Mouse (Mus musculus) forebrain, embryonic 15.5 days (tissue): ENCODE measurements around the gene Pitpnm2. TPM values are rescaled to one million over a fixed set of nuclear protein-coding genes. Genes with fewer than 3 reads are reported as not detected.

Source experiments
- ATAC-seq: fragments of 200-750 bp; cut with Nextera tagmentation; replicated peaks from 2 replicates; pipeline ENCODE4 v1.8.0; 2017; ENCODE audit warnings: mild to moderate bottlenecking, moderate TSS enrichment, moderate library complexity
- H3K27ac ChIP-seq: fragments of 300-500 bp; sonication (generic); replicated peaks from 2 replicates; pipeline ENCODE4 v1.5.1; 2015; ENCODE audit warnings: mild to moderate bottlenecking, inconsistent platforms
- H3K27me3 ChIP-seq: fragments of 300-500 bp; sonication (generic); 2 replicates; pipeline ENCODE4 v1.6.1; 2015; ENCODE audit warnings: inconsistent platforms
- H3K36me3 ChIP-seq: fragments of 300-500 bp; sonication (generic); 2 replicates; pipeline ENCODE4 v1.6.1; 2015; ENCODE audit warnings: mild to moderate bottlenecking, inconsistent platforms
- H3K4me1 ChIP-seq: fragments of 300-500 bp; sonication (generic); 2 replicates; pipeline ENCODE4 v1.6.1; 2015; ENCODE audit warnings: inconsistent platforms
- H3K4me2 ChIP-seq: fragments of 300-500 bp; sonication (generic); replicated peaks from 2 replicates; pipeline ENCODE4 v1.6.1; 2015; ENCODE audit warnings: mild to moderate bottlenecking, inconsistent platforms
- H3K4me3 ChIP-seq: fragments of 300-500 bp; sonication (generic); 2 replicates; pipeline ENCODE4 v1.5.1; 2015; ENCODE audit warnings: mild to moderate bottlenecking, inconsistent platforms
- H3K9ac ChIP-seq: fragments of 300-500 bp; sonication (generic); replicated peaks from 2 replicates; pipeline ENCODE4 v1.6.1; 2015; ENCODE audit warnings: mild to moderate bottlenecking, inconsistent platforms
- H3K9me3 ChIP-seq: fragments of 300-500 bp; sonication (generic); 2 replicates; pipeline ENCODE4 v1.6.1; 2016; ENCODE audit warnings: inconsistent platforms
- WGBS: fragments of 180-500 bp; shearing (Covaris S2); methylation state at CpG from one replicate; pipeline ENCODE4 v1.1.7; 2015; ENCODE audit warnings: mixed read lengths; 5-methylcytosine and 5-hydroxymethylcytosine counted together
- polyA plus RNA-seq: library from polyadenylated mRNA; unstranded; fragments of >200 nt; fragmentation: Nextera tagmentation; extraction: Ambion mirVana; gene quantifications from 2 replicates; pipeline ENCODE4 v1.2.1, GENCODE M21; 2015

Pitpnm2 gene
- polyA plus RNA-seq, 1 experiment from 2014 or later: 10.9 TPM

DNA sequence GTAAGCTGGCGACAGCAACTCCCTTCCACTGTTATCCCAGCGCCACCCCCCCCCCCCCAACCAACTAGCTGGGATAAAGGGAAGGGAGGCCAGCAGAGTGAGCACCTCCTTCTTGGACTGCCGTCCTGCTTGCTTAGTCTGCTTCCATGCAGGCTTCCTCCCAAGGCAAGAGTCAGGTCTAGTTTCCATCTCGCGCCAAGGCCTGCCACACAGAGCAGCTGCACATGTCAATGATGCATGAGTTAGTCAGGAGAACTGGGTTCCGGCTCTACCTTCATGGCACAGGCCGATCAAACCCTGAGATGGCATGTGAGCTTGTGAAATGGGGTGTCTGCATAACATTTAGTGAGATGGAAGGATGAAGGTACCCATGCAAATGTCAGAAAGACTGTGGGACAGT is 66.9 kb downstream of the Pitpnm2 start:
- Histone ChIP-seq H3K9ac (no peak overlapping the region), H3K4me2 (0 out of 2 replicates have a peak overlapping the region, but pooled peaks have one; percentile 1), H3K4me3 (no peak overlapping the region), H3K27me3 (no peaks in the 10 kb centered on the region), H3K9me3 (no peaks in the 10 kb centered on the region), H3K4me1 (peaks cover 60% of the 10 kb centered on the region), H3K27ac (no peak overlapping the region), H3K36me3 (no peaks in the 10 kb centered on the region)
- ATAC-seq: no peak
- WGBS: 79% methylated on average over 7 of the region's 7 CpGs

DNA sequence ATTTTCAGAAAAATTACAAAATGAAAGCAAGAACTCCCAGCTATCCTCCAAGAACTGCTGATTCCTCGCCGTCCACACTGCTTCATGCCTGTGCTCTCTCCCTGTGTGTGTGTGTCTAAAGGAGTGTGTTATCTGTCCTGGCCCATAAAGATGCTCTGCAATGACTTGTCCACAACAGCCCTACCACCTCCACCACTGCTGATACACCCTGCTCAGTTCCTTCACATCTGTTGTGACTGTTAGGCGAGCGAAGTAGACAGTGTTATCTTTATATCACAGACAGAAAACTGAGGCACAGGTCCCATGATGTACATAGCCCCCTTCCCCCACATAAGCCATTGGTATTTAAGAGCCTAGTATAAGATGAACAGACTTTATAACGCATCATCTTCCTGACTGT is 67.5 kb downstream of the Pitpnm2 start:
- ATAC-seq: no peak

DNA sequence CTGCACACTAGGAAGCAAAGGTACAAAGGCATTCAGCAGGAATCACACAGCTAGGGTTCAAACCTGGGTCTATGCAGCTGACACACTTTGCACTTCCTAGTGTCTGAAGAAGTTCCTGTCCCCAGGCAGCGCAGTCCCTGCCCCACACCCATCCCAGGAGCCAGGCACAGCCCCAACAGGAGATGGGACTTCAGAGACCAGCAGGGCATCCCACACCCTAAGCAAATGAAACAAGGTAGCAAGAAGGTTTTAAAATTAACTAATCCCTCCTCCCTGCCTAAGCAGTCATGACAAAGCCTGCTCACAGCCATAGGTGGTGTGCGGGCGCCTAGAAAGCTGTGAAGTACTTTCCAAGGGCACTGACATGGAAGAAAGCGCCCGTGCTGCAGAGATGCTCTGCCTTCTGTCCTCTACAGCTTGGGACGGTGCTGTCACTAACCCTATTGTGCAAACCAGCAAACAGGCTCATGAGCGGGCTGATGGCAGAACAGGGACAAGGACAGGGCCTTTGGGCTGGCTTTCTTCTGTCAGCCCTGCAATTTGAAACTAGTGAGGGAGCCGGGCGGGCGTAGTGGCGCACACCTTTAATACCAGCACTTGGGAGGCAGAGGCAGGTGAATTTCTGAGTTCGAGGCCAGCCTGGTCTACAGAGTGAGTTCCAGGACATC is 68.9 kb downstream of the Pitpnm2 start:
- 73% methylated on average over 12 of the region's 12 CpGs for WGBS
- H3K27me3 ChIP-seq: no peaks in the 10 kb centered on the region
- ATAC-seq: no peak
- H3K4me1 ChIP-seq: peaks cover 55% of the 10 kb centered on the region
- H3K36me3 ChIP-seq: no peaks in the 10 kb centered on the region
- H3K4me3 ChIP-seq: no peak overlapping the region
- no peak overlapping the region for H3K9ac ChIP-seq
- H3K27ac ChIP-seq: no peak overlapping the region
- H3K9me3 ChIP-seq: no peaks in the 10 kb centered on the region
- H3K4me2 ChIP-seq: no peak overlapping the region

More for the DNA sequence above, 67.5 kb downstream of the Pitpnm2 start:
- H3K4me2 ChIP-seq: no peak overlapping the region
- H3K4me3 ChIP-seq: no peak overlapping the region
- 96% methylated on average over 5 of the region's 5 CpGs for WGBS
- no peaks in the 10 kb centered on the region for H3K27me3 ChIP-seq
- no peaks in the 10 kb centered on the region for H3K9me3 ChIP-seq
- no peaks in the 10 kb centered on the region for H3K36me3 ChIP-seq
- H3K9ac ChIP-seq: no peak overlapping the region
- peaks cover 58% of the 10 kb centered on the region for H3K4me1 ChIP-seq
- H3K27ac ChIP-seq: no peak overlapping the region

DNA sequence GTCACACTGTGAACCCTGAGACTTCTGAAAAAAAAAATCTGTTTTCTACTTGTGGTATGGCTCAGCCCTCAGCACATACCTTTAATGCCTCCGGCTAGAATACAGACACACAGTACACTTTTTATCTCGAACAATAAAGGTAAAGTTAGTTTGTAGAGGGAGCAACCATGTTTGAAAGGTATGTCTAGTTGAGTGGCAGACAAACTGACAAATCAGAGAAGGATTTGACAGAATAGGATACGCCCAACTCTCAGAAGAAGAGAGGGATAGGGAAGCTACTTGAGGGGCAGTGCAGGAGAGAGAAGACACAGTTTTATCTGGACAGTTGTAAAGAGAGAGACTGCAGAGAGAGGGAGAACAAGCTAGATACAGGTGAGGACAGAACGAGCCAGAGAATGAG is 70.1 kb downstream of the Pitpnm2 start:
- no peak for ATAC-seq
- H3K4me1 ChIP-seq: peaks cover 48% of the 10 kb centered on the region

DNA sequence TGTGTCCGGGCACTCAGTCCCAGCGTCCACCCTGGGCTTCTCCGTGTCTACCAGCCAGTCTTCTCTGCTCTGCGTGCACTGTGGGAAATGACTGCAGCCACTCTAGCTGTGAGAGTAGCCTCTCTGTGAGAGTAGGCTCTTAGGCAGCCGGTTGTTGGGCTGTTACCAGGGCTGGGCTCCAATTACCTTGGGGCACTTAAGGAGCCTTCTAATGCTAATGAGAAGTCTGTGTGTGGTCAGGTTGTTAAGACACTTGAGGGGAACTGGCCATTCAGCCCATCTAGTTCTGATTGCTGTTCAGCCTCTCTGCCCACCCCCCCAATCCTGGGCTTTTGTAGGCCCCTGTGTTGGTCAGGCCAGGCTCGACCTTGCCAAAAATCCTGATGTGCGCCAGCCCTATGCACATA is 72.8 kb downstream of the Pitpnm2 start:
- WGBS: 4% methylated on average over 7 of the region's 7 CpGs
- ATAC-seq: peak; percentile 90
- H3K27ac ChIP-seq: peak overlapping the region; percentile 58
- no peaks in the 10 kb centered on the region for H3K27me3 ChIP-seq
- no peak overlapping the region for H3K9ac ChIP-seq
- no peak overlapping the region for H3K4me2 ChIP-seq
- H3K9me3 ChIP-seq: no peaks in the 10 kb centered on the region
- H3K4me3 ChIP-seq: no peak overlapping the region
- H3K4me1 ChIP-seq: peaks cover 46% of the 10 kb centered on the region
- H3K36me3 ChIP-seq: no peaks in the 10 kb centered on the region

More for the DNA sequence above, 70.1 kb downstream of the Pitpnm2 start:
- Histone ChIP-seq H3K4me2 (no peak overlapping the region), H3K4me3 (no peak overlapping the region), H3K36me3 (no peaks in the 10 kb centered on the region), H3K27ac (no peak overlapping the region), H3K9ac (no peak overlapping the region), H3K9me3 (no peaks in the 10 kb centered on the region), H3K27me3 (no peaks in the 10 kb centered on the region)
- 89% methylated on average over 4 of the region's 4 CpGs for WGBS

DNA sequence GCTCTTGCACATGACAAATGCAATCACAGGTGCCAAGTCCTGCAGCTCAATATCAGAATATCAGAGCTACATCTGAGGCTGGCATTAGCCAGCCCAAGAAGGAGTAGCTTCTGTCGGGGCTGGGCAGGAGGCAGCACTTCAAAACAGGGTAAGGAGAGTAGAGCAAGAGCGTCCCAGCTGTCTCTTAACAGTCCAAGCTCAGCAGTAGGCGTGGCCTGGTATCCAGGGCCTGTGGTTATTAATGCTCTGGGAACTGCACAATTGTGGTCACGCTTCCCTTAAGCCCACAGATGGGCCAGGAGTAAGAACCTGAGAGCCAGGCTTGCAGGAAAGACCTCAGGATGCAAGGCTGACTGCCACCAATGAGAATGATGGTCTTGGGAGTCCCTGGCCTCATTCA is 74.4 kb downstream of the Pitpnm2 start:
- Histone ChIP-seq H3K9me3 (no peaks in the 10 kb centered on the region), H3K4me2 (no peak overlapping the region), H3K27me3 (no peaks in the 10 kb centered on the region), H3K9ac (no peak overlapping the region), H3K27ac (peak overlapping the region; percentile 28), H3K4me3 (no peak overlapping the region), H3K36me3 (no peaks in the 10 kb centered on the region), H3K4me1 (peaks cover 46% of the 10 kb centered on the region)
- ATAC-seq: no peak
- 42% methylated on average over 4 of the region's 4 CpGs for WGBS

DNA sequence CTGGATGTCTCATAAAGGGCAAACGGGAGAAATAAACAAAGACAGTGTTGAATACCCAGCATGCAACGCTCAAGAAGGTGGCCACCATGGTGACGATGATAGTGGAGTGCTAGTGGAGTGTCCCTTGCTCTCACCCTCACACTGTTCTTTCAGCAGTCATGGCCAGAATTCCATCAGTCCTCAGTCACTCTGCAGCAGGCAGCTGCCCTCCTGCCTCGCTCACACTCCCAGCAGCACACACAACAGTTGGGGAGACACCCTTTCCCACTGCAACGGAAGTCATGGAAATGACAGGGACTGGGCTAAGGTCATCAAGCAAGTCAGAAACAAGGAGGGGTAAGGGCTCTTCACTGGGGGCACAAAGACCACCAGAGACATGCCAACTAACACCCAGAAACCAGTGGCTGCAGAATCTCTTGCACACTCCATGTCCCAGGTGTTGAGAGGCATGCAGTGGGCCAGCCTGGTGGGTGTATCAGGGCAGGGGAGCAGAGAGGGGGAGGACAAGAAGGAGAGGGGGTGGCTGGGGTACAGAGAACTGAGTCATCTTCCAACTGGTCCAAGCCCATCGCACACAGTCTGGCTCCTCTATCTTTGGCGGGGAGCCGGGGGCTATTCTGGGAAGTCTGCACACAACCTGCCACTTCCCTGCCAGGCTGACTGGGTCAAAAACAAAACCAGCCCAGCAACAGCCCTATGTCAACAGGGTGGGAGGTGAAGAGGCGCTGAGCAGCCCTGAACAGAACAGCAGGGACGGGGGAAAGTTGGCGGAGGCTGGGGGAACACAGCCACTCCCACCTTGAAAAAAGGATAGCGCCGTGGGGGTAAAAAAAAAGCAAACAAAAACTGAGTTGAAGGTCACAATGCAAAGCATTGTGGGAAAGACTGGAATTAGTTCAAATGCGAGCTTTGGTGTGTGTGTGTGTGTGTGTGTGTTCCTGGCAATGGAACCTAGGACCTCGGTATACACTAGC is 76.3 kb downstream of the Pitpnm2 start:
- Histone ChIP-seq H3K27me3 (no peaks in the 10 kb centered on the region), H3K27ac (0 out of 2 replicates have a peak overlapping the region, but pooled peaks have one; percentile 15), H3K4me3 (no peak overlapping the region), H3K4me1 (peaks cover 60% of the 10 kb centered on the region), H3K9me3 (no peaks in the 10 kb centered on the region), H3K36me3 (no peaks in the 10 kb centered on the region), H3K4me2 (no peak overlapping the region), H3K9ac (no peak overlapping the region)
- WGBS: 54% methylated on average over 15 of the region's 15 CpGs
- 0 out of 2 replicates have a peak, but pooled peaks have one; percentile 14 for ATAC-seq

DNA sequence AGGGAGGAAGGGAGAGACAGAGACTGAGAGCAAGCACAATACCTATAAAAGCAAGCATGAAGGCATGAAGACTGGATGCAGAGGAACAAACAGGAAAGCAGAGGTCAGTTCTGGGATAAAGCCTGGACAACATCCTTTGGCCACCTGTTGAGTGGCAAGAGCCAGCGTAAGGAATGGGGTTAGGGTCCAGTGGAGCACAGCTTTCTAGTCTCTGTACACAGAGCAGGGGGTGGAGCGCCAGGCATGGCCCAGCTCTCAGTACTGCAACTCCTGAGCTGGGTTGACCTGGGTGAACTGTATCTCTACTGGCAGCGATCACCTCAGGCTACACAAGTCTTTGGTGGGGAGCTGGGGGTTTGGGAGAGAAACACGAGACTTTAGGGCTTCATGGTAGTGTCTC is 77.3 kb downstream of the Pitpnm2 start:
- no peak overlapping the region for H3K27ac ChIP-seq
- no peaks in the 10 kb centered on the region for H3K27me3 ChIP-seq
- H3K4me3 ChIP-seq: no peak overlapping the region
- WGBS: 89% methylated on average over 4 of the region's 4 CpGs
- no peaks in the 10 kb centered on the region for H3K36me3 ChIP-seq
- no peak for ATAC-seq
- H3K9ac ChIP-seq: no peak overlapping the region
- peaks cover 60% of the 10 kb centered on the region for H3K4me1 ChIP-seq
- H3K9me3 ChIP-seq: no peaks in the 10 kb centered on the region
- no peak overlapping the region for H3K4me2 ChIP-seq

DNA sequence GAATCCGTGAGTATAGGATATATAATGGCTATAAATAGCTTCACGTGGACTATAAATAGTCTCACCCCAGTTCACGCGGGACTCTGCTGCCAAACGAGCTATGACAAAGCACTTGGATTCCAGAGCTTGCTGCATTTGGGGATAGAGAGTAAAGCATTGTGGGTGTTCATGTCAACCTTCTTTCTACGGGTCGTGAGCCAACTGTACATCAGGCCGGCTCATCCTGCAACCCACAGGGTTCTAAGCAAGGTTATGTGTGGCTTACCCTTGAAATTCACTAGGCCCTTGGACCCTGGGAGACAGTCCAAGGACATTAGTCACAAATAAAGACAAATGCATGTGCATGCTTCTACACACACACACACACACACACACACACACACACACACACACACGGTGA is 77.8 kb downstream of the Pitpnm2 start:
- 60% methylated on average over 9 of the region's 9 CpGs for WGBS
- H3K36me3 ChIP-seq: no peaks in the 10 kb centered on the region
- no peaks in the 10 kb centered on the region for H3K9me3 ChIP-seq
- peaks cover 60% of the 10 kb centered on the region for H3K4me1 ChIP-seq
- H3K27me3 ChIP-seq: no peaks in the 10 kb centered on the region
- no peak overlapping the region for H3K4me2 ChIP-seq
- H3K27ac ChIP-seq: no peak overlapping the region
- H3K4me3 ChIP-seq: no peak overlapping the region
- no peak for ATAC-seq
- no peak overlapping the region for H3K9ac ChIP-seq

DNA sequence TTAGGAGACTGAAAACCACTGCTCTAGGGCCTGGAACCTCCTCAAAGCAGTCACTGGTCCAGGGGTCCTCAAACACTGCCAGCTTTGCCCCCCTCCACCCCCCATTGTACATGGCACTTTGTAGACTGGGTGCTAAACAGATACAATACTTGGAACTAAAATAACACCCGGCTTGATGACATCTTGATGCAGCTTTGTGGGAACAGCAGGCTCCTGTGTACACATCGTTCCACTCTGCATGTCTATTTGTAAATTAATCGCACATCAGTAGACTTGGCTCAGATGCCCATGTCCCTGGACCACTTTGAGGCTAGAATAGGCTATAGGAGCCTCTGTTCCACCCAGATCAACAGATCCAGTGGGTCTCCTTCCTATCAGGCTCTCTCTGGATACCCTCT is 80.3 kb downstream of the Pitpnm2 start:
- ATAC-seq: peak; percentile 15; the same call in 1 of the 2 replicates
- no peak overlapping the region for H3K4me2 ChIP-seq
- peak overlapping the region; percentile 31 for H3K27ac ChIP-seq
- H3K9ac ChIP-seq: no peak overlapping the region
- H3K36me3 ChIP-seq: no peaks in the 10 kb centered on the region
- H3K4me3 ChIP-seq: no peak overlapping the region
- H3K4me1 ChIP-seq: peaks cover 71% of the 10 kb centered on the region
- 31% methylated on average over 3 of the region's 3 CpGs for WGBS
- no peaks in the 10 kb centered on the region for H3K9me3 ChIP-seq
- no peaks in the 10 kb centered on the region for H3K27me3 ChIP-seq

DNA sequence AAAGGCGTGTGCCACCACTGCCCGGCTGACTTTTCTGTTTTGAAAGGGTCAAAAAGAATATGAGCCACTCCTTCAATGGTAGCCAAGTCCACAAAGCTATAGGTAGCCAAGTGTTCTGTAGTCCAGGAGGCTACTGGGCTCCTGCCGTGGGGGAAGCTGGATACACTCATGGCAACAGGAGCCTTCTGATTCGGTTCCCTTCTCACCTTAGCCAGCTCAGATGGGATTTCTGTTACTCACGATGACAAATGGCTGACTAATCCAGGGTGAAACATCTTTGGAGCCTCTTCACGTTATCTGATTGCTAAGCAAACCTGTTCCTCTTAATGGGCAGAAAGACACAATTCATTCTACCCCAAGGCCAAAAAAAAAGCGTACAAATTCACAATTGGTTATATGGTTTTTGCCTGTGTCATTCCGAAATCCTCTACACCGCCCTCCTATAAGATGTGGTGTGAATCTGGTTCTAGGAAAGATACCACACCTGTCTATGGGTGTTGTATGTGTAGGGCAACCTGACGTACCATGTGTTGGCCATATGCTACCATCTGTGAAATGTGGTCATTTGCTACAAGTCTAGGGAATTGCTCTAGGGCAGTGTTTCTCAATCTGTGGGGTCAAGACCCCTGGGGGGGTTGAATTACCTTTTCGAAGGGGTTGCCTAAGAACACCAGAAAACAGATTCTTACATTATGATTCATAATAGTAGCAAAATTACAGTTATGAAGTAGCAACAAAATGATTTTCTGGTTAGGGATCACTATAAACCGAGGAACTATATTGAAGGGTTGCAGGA is 80.9 kb downstream of the Pitpnm2 start:
- no peaks in the 10 kb centered on the region for H3K27me3 ChIP-seq
- H3K4me3 ChIP-seq: no peak overlapping the region
- peaks cover 70% of the 10 kb centered on the region for H3K4me1 ChIP-seq
- no peaks in the 10 kb centered on the region for H3K9me3 ChIP-seq
- ATAC-seq: no peak
- H3K27ac ChIP-seq: peak overlapping the region; percentile 31
- WGBS: 86% methylated on average over 12 of the region's 12 CpGs
- no peaks in the 10 kb centered on the region for H3K36me3 ChIP-seq
- H3K9ac ChIP-seq: no peak overlapping the region
- no peak overlapping the region for H3K4me2 ChIP-seq

DNA sequence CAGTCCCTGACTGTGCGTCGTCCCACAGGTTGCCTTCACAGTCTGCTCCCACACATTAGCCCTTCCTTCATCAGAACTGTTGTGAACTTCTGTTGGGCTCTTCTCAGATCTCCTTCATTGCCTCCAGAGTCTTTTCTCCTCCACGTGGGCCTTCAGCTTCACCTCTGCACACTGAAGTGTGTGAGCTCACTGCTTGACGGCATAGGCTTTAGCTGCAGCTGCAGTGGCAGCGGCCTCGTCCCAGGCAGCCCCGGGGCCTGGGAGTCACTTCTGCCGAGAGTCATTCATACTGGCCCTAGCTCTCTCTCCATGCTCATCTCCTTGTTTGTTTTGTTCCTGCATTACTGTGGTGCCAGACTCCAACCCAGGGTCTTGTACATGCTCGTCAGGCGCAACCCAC is 81.9 kb downstream of the Pitpnm2 start:
- no peaks in the 10 kb centered on the region for H3K36me3 ChIP-seq
- no peak overlapping the region for H3K27ac ChIP-seq
- no peaks in the 10 kb centered on the region for H3K27me3 ChIP-seq
- no peak overlapping the region for H3K4me2 ChIP-seq
- H3K9me3 ChIP-seq: no peaks in the 10 kb centered on the region
- H3K4me1 ChIP-seq: peaks cover 73% of the 10 kb centered on the region
- no peak overlapping the region for H3K9ac ChIP-seq
- no peak overlapping the region for H3K4me3 ChIP-seq
- ATAC-seq: no peak
- 63% methylated on average over 10 of the region's 10 CpGs for WGBS
